Mouse (Mus musculus) brain, adult 2 months (tissue): Measurements from ENCODE around the gene Gm8369.
"Not testable (repeated sequence)": the region's sequence is repeated elsewhere in the genome, so short reads cannot be mapped to it uniquely, and the experiment has no call there.

ENCODE experiments used
- DNase-seq: peaks from one replicate; pipeline ENCODE4 v3.0.0; 2011; ENCODE audit warnings: low read depth, low spot score

Gene Gm8369

GRCm38 (mm10) chr19:11516246-11516645 lies 30.5 kb downstream of the Gm8369 start, which contains the start of gene Ms4a6b:
TSS of gene Ms4a6b (plus strand) at chr19:11516512.
- no peak for DNase-seq

GRCm38 (mm10) chr19:11516845-11517244 lies 31.1 kb downstream of the Gm8369 start:
- no peak for DNase-seq

GRCm38 (mm10) chr19:11517373-11517772 lies 31.6 kb downstream of the Gm8369 start:
- DNase-seq, result peak; percentile 11

- not testable (repeated sequence) for DNase-seq
Observed at GRCm38 (mm10) chr19:11518356-11518755, 32.6 kb downstream of the Gm8369 start.

- DNase-seq, result no peak
Observed at GRCm38 (mm10) chr19:11520146-11520545, 34.4 kb downstream of the Gm8369 start.

- no peak for DNase-seq
Observed at GRCm38 (mm10) chr19:11533421-11533820, 47.7 kb downstream of the Gm8369 start.

- no peak for DNase-seq
Observed at GRCm38 (mm10) chr19:11533888-11534445, 48.2 kb downstream of the Gm8369 start.

- no peak for DNase-seq
Observed at GRCm38 (mm10) chr19:11536593-11536992, 50.9 kb downstream of the Gm8369 start, which contains the start of gene Ms4a4d. TSS of gene Ms4a4d (plus strand) at chr19:11536801.

GRCm38 (mm10) chr19:11537336-11537735 lies 51.6 kb downstream of the Gm8369 start:
- no peak for DNase-seq

- DNase-seq, result peak; percentile 7
Observed at GRCm38 (mm10) chr19:11540166-11540821, 54.6 kb downstream of the Gm8369 start.

GRCm38 (mm10) chr19:11544383-11544782 lies 58.6 kb downstream of the Gm8369 start:
- DNase-seq, result not testable (repeated sequence)

- DNase-seq, result no peak
Observed at GRCm38 (mm10) chr19:11547911-11548310, 62.2 kb downstream of the Gm8369 start.

GRCm38 (mm10) chr19:11554726-11555125 lies 69.0 kb downstream of the Gm8369 start:
- DNase-seq, result no peak

- not testable (repeated sequence) for DNase-seq
Observed at GRCm38 (mm10) chr19:11559560-11559959, 73.8 kb downstream of the Gm8369 start.
